Mouse (Mus musculus): ENCODE measurements around the gene Rbfox3. TPM values are rescaled to one million over a fixed set of nuclear protein-coding genes. Genes with fewer than 3 reads are reported as not detected.

The Rbfox3 gene
- polyA plus RNA-seq, 1 experiment from 2014 or later = 0.13 TPM

- Histone ChIP-seq H3K36me3 (ENCODE audit: insufficient read depth) (no peaks in the 10 kb centered on the region), H3K4me1 (ENCODE audit: insufficient read depth) (no peaks in the 10 kb centered on the region), H3K9me3 (ENCODE audit: low read depth, low read length) (no peaks in the 10 kb centered on the region), H3K4me3 (ENCODE audit: low read depth, low read length) (no peak overlapping the region), H3K9ac (no peak overlapping the region), H3K27ac (ENCODE audit: low read depth) (no peak overlapping the region), H3K4me2 (no peak overlapping the region), H3K27me3 (ENCODE audit: insufficient read depth, low read length) (no peaks in the 10 kb centered on the region)
- TF ChIP-seq CTCF (IDR thresholded peaks at IDR 0.05; ENCODE audit: low read depth) = no peak
- 37% methylated on average over 5 of the region's 5 CpGs for WGBS
- DNase-seq (no peak), ATAC-seq (ENCODE audit: insufficient read depth) (no peak)
These were observed 20.9 kb downstream of the Rbfox3 start for GRCm38 (mm10) chr11:118890474-118890873.

- no peaks in the 10 kb centered on the region for H3K36me3 ChIP-seq (ENCODE audit: insufficient read depth)
- 61% methylated on average over 4 of the region's 4 CpGs for WGBS
- H3K4me2 ChIP-seq = no peak overlapping the region
- H3K4me3 ChIP-seq (ENCODE audit: low read depth, low read length) = no peak overlapping the region
- TF ChIP-seq CTCF (IDR thresholded peaks at IDR 0.05; ENCODE audit: low read depth) = no peak
- no peak overlapping the region for H3K27ac ChIP-seq (ENCODE audit: low read depth)
- no peak overlapping the region for H3K9ac ChIP-seq
- ATAC-seq (ENCODE audit: insufficient read depth) (no peak), DNase-seq (no peak)
- no peaks in the 10 kb centered on the region for H3K27me3 ChIP-seq (ENCODE audit: insufficient read depth, low read length)
- no peaks in the 10 kb centered on the region for H3K9me3 ChIP-seq (ENCODE audit: low read depth, low read length)
- H3K4me1 ChIP-seq (ENCODE audit: insufficient read depth) = no peaks in the 10 kb centered on the region
These were observed 21.9 kb downstream of the Rbfox3 start for GRCm38 (mm10) chr11:118889500-118889899.

- ATAC-seq (ENCODE audit: insufficient read depth) = no peak
These were observed 23.0 kb downstream of the Rbfox3 start for GRCm38 (mm10) chr11:118888426-118888825.

GRCm38 (mm10) chr11:118887206-118887605 is 24.2 kb downstream of the Rbfox3 start:
- no peak for DNase-seq
- H3K27me3 ChIP-seq (ENCODE audit: insufficient read depth, low read length) = no peaks in the 10 kb centered on the region
- no peak overlapping the region for H3K4me3 ChIP-seq (ENCODE audit: low read depth, low read length)
- H3K9ac ChIP-seq = no peak overlapping the region
- H3K4me2 ChIP-seq = no peak overlapping the region
- H3K27ac ChIP-seq (ENCODE audit: low read depth) = no peak overlapping the region
- no peaks in the 10 kb centered on the region for H3K4me1 ChIP-seq (ENCODE audit: insufficient read depth)
- H3K9me3 ChIP-seq (ENCODE audit: low read depth, low read length) = no peaks in the 10 kb centered on the region
- TF ChIP-seq CTCF (IDR thresholded peaks at IDR 0.05; ENCODE audit: low read depth) = no peak
- ATAC-seq (ENCODE audit: insufficient read depth) = no peak
- H3K36me3 ChIP-seq (ENCODE audit: insufficient read depth) = no peaks in the 10 kb centered on the region

More at GRCm38 (mm10) chr11:118888426-118888825, 23.0 kb downstream of the Rbfox3 start:
- H3K27ac ChIP-seq (ENCODE audit: low read depth) = no peak overlapping the region
- no peak for DNase-seq
- H3K4me2 ChIP-seq = no peak overlapping the region
- H3K9ac ChIP-seq = no peak overlapping the region
- no peaks in the 10 kb centered on the region for H3K27me3 ChIP-seq (ENCODE audit: insufficient read depth, low read length)
- no peaks in the 10 kb centered on the region for H3K9me3 ChIP-seq (ENCODE audit: low read depth, low read length)
- TF ChIP-seq CTCF (IDR thresholded peaks at IDR 0.05; ENCODE audit: low read depth) = no peak
- no peaks in the 10 kb centered on the region for H3K4me1 ChIP-seq (ENCODE audit: insufficient read depth)
- 60% methylated on average over 8 of the region's 8 CpGs for WGBS
- H3K36me3 ChIP-seq (ENCODE audit: insufficient read depth) = no peaks in the 10 kb centered on the region
- no peak overlapping the region for H3K4me3 ChIP-seq (ENCODE audit: low read depth, low read length)

- no peak for TF ChIP-seq CTCF (IDR thresholded peaks at IDR 0.05; ENCODE audit: low read depth)
- ATAC-seq (ENCODE audit: insufficient read depth) = no peak
- H3K9me3 ChIP-seq (ENCODE audit: low read depth, low read length) = no peaks in the 10 kb centered on the region
- 83% methylated on average over 11 of the region's 11 CpGs for WGBS
- DNase-seq = no peak
- no peaks in the 10 kb centered on the region for H3K27me3 ChIP-seq (ENCODE audit: insufficient read depth, low read length)
- H3K4me1 ChIP-seq (ENCODE audit: insufficient read depth) = no peaks in the 10 kb centered on the region
- no peak overlapping the region for H3K4me2 ChIP-seq
- H3K27ac ChIP-seq (ENCODE audit: low read depth) = no peak overlapping the region
- no peak overlapping the region for H3K9ac ChIP-seq
- H3K36me3 ChIP-seq (ENCODE audit: insufficient read depth) = no peaks in the 10 kb centered on the region
- no peak overlapping the region for H3K4me3 ChIP-seq (ENCODE audit: low read depth, low read length)
These were observed 25.0 kb downstream of the Rbfox3 start for GRCm38 (mm10) chr11:118886269-118886965.

- DNase-seq = no peak
- no peak for TF ChIP-seq CTCF (IDR thresholded peaks at IDR 0.05; ENCODE audit: low read depth)
- no peaks in the 10 kb centered on the region for H3K9me3 ChIP-seq (ENCODE audit: low read depth, low read length)
These were observed 25.8 kb downstream of the Rbfox3 start for GRCm38 (mm10) chr11:118885604-118886003.

GRCm38 (mm10) chr11:118885135-118885534 is 26.3 kb downstream of the Rbfox3 start:
- DNase-seq = no peak
- no peaks in the 10 kb centered on the region for H3K36me3 ChIP-seq (ENCODE audit: insufficient read depth)
- ATAC-seq (ENCODE audit: insufficient read depth) = no peak
- TF ChIP-seq CTCF (IDR thresholded peaks at IDR 0.05; ENCODE audit: low read depth) = no peak
- no peak overlapping the region for H3K4me2 ChIP-seq
- 70% methylated on average over 16 of the region's 16 CpGs for WGBS
- H3K9ac ChIP-seq = no peak overlapping the region
- H3K27me3 ChIP-seq (ENCODE audit: insufficient read depth, low read length) = no peaks in the 10 kb centered on the region
- H3K4me3 ChIP-seq (ENCODE audit: low read depth, low read length) = no peak overlapping the region
- no peak overlapping the region for H3K27ac ChIP-seq (ENCODE audit: low read depth)
- no peaks in the 10 kb centered on the region for H3K4me1 ChIP-seq (ENCODE audit: insufficient read depth)
- H3K9me3 ChIP-seq (ENCODE audit: low read depth, low read length) = no peaks in the 10 kb centered on the region

More at GRCm38 (mm10) chr11:118885604-118886003, 25.8 kb downstream of the Rbfox3 start:
- H3K27me3 ChIP-seq (ENCODE audit: insufficient read depth, low read length) = no peaks in the 10 kb centered on the region
- no peak overlapping the region for H3K4me2 ChIP-seq
- H3K27ac ChIP-seq (ENCODE audit: low read depth) = no peak overlapping the region
- no peak for ATAC-seq (ENCODE audit: insufficient read depth)
- no peak overlapping the region for H3K9ac ChIP-seq
- no peaks in the 10 kb centered on the region for H3K4me1 ChIP-seq (ENCODE audit: insufficient read depth)
- no peaks in the 10 kb centered on the region for H3K36me3 ChIP-seq (ENCODE audit: insufficient read depth)
- WGBS = 73% methylated on average over 8 of the region's 8 CpGs
- no peak overlapping the region for H3K4me3 ChIP-seq (ENCODE audit: low read depth, low read length)
